Mouse (Mus musculus) monocyte, adult 5-6 weeks (primary cell): ENCODE measurements around the gene Fcrlb. TPM values are rescaled to one million over a fixed set of nuclear protein-coding genes. Genes with fewer than 3 reads are reported as not detected.
A peak's percentile ranks its signal among the peaks of the same experiment; 100 is the strongest.

Experiments
- ATAC-seq: fragments of 153-309, 156-312 bp; replicated peaks from 2 replicates; pipeline ENCODE4 v1.8.0; 2017; ENCODE audit warnings: mild to moderate bottlenecking; ENCODE audit not compliant: low TSS enrichment, insufficient number of reproducible peaks, severe bottlenecking, poor library complexity, low FRiP score
- total RNA-seq: library from RNA; stranded (forward); fragments of 200-1000, 200-491, 200-594 nt; gene quantifications from 3 replicates; pipeline ENCODE4 v1.2.3, GENCODE M21; 2017

The Fcrlb gene
- total RNA-seq, 1 experiment from 2014 or later, result not detected

DNA sequence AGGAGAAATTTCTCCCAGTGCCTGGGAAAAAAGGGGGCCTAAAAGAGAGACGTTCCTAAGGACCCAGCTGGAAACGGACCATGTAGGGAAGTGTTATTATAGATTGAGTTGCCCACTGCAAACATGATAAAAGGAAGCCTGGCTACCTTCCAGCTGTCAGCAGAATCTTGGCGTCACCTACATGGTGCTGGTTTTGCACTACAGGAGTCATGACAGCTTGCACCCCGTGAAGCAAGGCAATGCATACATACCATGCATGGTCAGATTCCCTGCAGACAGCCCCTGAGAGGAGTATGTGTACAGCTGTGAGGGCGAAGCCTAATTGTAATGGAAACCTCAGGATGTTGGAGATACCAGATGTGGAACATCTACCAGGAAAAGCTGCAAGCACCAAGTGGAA lies 2.9 kb upstream of the Fcrlb start:
- ATAC-seq, result no peak

DNA sequence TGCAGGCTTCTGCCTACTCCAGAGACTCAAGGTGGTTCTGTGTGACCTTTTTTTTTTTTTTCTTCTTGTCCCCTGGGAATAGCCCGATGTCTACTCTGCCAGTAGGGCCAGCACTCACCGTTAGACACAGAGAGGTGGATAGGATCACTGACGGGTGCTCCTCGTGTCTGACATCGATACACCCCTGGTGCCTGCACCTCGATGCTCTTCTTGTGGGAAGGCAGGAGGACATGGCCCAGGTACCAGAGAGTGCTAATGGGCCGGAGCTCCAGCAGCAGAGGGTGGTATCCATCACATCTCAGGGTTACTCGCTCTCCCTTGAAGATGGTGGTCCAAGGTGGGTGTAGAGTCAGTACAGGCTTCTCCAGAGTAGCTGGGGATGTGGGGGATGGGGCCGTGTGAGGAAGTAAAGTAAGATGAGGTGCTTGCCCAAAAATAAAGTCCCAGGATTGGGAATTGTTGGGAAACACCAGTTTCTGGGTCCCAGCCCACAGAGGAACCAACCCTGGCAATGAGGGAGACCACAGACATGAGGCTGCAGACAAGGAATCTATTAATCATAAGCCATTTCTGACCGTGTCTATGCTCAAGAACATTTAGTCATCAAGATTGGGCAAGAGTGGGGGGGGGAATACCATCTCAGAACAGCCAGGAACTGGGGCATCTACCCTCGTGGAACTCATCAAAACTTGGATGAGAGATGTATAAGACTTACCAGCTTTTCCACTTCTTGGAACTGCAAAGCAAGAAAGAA lies 657 bp downstream of the Fcrlb start:
- ATAC-seq, result no peak

DNA sequence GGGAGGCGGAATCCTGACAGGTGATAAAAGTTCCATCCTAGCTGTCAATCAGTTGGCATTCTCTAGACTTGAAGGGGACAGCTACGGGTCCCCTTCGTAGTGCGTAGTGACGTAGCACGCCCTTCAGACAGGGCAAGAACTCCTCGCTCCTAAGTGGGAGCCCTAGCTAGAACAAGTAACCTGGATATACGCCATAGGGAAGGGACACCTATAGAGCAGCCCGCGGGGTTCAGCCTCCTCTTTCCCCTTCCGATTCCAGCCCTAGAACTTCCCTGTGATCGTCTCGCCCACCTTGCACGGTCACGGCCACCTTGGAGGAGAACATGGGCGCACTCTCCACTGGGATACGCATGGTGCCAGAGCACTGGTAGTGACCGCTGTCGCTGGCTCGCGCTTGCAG lies 4.4 kb downstream of the Fcrlb start:
- ATAC-seq, result no peak

DNA sequence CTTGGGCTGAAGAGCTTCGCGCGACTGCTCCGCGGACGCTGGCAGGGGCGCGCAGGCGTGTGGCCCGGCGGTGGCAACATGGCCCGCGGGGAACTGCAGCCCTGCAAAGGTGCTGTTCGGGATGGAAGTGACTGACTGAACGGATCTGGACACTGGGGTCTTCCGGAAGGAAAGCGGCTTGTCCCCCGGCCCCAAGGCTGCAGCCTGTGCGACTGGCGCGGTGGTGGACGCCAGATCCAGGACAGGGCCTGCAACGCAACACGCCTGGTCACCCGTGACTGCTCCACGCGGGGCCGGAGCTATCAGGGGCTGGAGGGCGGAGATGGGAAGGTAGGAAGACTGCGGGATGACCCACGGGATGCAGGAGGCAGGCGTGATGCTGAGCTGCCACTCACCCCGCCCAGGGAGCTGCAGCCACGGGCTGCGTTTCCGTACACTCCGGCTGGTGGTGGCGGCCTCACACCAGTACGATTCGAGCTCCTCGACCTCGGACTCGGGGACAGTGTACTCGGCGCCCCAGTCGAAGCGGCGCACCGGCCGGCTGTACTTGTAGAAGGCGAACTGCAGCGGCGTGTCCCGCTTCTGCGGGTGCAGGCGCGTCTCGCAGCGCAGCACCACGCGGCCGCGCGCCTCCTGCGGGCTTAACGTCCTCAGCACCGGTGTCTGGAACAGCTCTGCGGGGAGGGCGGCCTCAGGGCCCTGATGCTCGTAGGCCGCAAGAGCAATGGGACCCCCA lies 5.1 kb downstream of the Fcrlb start:
- ATAC-seq, result peak; percentile 37; the same call in 1 of the 2 replicates

DNA sequence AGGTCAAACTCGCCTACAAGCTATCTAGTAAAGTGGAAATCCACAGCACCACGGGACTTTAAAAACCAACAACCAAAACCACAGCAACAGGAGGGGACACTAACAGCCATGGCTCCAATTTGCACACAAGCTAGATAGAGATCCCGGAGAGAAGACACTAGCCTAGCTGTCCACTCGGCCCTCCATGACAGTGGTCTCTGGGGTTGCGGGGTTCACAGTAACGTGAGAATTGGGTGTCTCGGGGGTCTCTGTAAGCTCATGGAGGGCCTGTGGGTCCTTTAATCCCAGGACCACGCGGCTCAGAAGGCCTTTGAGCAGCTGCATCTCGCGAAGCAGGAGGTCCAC lies 5.7 kb downstream of the Fcrlb start:
- no peak for ATAC-seq

DNA sequence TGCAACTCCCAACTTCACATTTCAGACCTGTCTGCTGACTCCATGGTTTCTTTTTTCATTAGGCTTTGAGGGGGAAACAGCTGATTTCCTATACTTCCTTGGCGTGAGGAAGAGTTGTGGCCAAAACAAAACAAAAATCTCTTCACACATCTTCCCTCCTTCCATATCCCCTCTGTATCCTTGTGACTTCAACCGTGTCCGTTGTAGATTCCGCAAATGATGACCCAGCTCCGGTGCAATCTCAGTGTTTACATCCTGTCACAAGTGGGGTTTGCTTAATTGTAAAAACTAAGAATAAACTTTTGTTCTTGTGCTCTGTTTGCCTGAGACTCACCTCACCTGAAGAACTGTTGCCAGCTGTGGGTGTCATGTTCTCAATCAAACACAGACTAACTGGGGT lies 9.3 kb downstream of the Fcrlb start:
- ATAC-seq, result no peak

DNA sequence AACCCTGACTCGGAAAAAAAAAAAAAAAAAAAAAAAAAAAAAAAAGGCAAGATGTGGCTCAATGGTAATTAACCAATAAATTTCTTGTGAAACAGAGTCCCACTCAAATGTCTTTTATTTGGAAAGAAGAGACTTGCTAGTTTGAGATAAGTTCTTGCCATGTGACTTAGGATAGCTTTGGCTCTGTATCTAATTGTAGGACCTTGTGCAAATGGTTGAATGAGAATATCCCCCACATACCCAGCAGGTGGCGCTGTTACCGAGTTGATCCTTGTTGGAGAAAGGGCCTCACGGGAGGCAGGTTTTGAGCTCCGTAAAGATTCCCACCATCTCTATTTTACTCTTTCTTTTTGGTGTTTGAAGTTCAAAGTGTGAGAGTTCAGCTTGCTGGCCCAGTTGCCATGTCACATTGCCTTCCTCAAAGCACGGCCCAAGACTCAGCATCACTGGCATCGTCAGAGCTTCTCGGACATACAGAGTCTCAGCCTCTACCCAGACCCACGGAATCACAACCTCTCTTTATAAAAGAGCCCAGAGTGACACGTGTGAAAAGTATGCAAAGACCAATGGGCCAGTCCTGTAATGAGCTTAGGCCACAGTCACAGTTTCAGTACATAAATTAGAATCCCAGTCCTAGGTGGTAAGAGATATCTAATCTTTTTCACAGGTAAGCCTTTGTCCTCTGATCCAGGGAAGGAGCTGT lies 11.1 kb downstream of the Fcrlb start:
- peak; percentile 52 for ATAC-seq

DNA sequence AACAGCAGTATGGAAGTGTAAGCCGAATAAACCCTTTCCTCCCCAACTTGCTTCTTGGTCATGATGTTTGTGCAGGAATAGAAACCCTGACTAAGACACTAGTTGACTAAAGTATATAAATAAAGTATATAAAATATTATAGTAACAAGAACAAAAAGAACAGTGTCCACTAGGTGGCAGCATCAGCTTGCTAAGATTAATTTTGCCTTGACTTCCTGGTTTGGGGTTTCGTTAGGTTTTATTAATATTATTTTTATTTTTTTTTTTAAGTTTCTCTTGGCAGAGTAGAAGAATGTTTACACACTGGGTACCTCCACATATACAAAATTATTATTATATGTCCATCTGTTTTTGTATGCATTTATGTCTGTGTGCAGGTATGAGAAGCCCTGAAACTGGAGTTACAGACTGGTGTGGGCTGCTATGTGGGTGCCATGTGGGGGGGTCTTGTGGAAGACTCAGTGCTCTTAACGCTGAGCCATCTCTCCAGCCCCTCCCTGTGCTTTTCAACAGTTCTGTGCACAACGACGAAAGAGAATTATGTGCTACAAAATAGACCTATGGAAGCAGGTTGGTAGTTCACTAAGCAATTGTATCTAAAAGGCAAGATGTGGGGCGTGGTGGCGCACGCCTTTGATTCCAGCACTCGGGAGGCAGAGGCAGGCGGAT lies 11.8 kb downstream of the Fcrlb start:
- no peak for ATAC-seq

DNA sequence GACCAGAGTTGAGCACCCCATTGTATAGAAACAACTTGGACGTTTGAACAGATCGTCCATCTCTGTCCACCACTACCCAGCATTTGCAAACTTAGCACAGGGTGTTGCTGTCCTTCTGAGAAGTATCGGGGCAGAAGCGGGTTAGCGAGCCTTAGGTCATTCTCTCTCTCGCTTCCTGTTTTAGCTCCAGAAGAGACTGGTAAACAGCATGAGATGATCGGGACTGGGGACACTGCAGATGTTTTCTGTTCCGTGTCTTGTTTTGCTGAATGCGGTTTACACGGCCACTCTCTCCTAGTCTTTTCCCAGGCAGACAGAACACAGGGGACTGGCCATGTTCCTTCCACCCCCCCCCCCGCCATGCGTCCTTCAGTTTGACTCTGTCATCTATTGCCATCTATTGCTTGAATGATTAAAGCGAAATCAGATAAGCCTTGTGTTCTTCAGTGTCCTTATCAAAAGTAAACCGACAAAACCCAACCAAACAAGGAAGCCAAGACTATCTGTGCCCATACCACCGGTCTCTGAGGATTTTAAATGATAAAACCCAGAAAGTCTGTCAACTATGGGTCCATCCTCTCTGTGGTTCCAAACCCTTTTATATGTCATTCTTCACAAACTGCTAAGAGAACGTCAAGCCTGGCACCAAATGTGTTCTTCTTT lies 14.2 kb downstream of the Fcrlb start:
- ATAC-seq, result peak; percentile 72

DNA sequence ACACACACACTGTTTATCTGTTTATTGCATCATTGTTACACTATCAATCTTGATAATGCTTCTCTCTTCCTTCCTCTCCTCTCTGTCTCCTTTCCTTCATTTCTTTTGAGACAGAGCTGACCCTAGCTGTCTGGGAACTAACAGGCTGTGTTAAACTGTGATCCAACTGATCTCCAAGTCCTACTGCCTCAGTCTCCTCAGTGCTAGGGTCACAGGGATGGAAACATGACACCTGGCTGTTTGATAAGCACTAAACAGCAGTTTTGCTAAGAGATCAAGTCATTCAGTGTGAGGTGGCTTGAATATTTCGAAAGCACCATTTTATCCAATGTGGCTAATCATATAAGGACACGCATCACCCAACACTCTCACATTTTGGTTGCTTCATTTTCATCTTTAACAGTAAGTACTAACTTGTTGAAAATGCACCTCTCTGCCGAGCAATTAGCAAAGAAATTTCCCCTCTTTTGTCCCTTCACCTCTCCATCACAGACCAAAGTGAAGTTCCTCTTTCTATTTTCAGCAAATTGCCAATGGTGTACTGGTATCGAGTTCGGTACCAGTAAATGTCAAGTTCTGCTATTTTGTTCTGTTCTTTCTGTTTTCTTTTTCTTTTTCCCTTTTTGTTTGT lies 16.0 kb downstream of the Fcrlb start:
- ATAC-seq, result peak; percentile 45

DNA sequence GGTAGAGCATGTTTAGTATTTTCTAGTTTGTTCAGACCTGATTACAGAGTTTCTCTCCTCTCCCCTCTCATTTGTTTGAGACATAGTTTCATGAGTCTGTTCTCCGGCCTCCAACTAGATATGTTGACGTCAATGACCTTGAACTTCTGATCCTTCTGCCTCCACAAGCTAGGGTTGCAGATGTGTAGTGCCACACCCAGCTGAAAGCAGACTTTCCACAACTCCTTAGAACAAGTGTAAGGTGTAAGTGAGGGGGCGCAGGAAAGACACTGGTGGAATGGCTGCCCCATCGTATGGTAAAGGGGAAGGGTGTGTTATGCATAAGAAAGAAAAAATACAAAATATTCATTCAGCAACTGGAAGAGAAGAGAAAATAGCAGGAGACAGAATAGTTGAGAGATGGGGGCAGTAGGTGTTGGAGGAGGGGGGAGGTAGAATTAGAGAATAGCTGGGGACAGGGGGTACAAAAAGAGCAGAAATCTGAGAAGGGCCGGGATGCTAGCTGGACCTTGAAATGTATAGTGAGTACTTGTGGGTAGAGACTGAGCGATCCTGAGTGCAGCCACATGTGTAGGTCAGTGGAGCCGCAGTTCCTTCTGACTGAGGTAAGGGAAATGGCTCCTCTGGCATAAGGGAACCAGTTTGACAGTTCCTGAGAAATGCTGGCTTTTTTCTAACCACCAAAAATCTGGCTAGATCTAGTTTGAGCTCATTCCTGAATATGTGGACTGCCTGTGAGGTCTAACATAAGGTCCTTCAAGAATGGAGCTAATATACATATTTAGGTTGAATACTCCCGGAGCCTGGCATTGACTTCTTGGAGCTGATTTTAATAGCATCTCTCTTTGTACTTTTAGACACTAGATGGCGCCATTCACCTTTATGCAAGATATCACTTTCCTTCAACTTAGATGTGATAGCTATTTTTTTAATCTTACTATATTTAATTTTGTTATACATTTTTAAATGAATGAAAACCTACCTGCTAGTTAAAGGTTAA lies 17.8 kb downstream of the Fcrlb start:
- no peak for ATAC-seq

DNA sequence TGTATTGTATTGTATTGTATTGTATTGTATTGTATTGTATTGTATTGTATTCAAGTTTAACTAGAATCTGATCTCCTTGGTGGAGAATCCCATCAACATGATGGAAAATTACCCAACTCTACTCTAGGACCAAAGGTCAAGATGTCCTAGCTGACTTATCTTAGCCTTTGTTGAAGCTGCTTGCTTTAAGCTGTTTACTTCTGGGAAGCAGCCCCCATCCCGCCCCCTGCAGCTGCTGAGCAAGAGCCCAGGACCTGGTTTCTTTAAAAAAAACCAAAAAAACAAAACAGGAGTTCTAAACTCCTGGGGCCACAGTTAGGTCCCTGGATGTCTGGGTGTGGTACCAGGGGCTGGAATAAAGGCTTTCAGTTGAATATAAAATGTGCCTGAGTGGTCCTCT lies 20.5 kb downstream of the Fcrlb start:
- ATAC-seq, result no peak

DNA sequence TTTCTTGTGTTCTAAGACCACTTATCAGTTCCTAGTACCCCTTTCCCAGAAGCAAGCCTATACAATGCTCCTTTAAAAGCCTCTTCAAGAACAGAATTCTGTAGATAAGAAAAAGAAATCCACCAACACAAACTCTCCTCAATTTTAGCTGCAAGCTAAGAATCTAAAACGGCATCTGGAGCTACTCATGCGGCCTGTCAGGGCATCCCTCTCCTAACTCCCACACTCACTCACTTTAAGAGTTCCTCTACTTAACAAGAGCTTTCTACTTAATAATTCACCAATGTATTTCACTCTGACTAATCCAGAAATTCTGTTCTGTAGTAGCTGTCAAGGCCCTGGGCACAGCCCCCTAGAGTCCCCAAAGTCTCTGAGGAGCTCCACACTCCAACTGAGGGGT lies 21.1 kb downstream of the Fcrlb start:
- no peak for ATAC-seq

DNA sequence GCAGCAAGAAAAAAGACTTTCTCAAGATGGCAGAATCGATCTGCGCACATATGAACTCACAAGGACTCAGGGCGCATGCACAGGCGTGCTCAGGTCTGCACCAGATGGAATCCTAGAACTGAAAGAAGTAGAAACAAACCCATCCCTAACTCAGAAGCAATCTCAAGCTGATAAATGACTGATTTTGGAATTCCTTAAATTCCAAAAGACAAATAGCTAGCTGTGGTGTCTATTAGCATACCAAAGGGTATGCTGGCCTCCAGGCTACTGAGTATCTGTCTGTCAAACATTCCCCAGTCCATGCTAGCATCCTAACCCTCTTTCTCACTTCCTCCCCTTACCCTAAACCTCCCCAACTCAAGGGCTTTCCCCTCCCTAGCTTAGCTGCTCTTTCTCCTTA lies 23.4 kb downstream of the Fcrlb start:
- ATAC-seq, result no peak

DNA sequence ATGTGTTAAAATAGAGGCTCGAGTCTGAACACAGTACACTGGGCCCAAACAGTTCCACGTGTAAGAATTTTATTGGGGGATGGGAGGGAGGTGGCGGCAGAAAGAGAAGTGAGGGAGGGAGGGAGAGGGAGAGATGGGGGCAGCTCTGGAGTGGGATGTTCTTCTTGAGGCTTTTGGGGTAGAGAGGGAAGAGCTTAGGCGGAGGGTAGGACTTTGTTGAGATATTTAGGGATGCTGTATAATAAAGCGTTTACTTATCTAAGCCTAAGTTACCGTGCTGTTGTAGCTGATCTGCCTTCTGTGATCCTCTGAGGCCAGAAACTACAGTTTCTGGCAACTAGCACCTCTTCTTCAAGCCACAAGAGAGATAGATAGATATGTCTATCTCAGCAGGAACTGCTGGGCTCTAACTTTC lies 26.7 kb downstream of the Fcrlb start:
- ATAC-seq, result no peak

DNA sequence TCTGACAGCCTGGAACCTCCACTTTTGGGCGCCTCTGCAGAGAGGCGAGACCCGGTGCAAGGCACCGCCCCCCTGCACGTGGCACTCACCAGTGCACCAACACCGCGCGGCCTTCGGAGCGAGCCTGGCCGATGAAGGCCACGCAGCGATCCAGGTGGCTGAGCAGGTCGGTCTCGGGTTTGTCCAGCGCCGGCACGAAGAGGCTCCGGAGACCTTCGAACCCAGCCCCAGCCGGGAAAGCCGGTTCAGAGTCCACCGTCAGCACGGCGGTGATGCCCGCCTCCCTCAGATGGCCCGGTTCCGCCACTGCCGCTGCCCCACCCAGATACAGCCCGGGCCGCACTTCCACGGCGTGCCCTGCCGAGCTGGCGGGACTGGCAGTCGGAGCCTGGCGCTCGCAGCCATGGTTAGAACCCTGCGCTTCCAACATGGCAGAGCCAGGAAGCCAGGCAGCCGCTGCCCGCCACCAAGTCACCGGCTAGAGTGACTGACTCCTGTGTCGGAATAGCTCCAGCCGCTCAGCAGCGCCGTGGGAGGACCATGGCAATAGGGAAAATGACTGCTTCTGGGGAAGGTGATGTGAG lies 27.7 kb downstream of the Fcrlb start, which contains the start of the genes Gm26620 and Dusp12:
Gene Gm26620, plus strand, starts transcription at position 88 of the 584 bp plus-strand sequence.
Gene Dusp12, minus strand, starts transcription at position 563 of the 584 bp plus-strand sequence.
- ATAC-seq, result peak; percentile 98

DNA sequence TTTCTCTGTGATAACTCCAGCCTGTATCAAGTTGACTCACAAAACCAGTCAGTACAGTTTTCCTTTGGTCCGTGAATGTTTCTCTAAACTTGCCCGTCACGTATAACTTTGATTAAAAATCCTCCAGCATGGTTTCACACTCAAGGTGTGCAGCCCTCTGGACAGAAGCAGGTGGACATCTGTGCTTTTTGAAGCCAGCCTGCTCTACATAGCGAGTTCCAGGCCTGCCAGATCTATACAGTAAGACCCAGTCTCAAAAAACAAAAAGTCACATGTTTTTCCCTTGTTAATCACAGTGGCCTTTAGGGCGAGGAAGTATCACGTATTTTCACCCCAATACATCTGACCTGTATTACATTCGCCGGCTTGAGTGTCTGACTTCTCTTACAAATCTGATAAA lies 28.4 kb downstream of the Fcrlb start:
- ATAC-seq, result no peak
